Mouse (Mus musculus): ENCODE data around the gene Ttc30a1. TPM values are rescaled to one million over a fixed set of nuclear protein-coding genes. Genes with fewer than 3 reads are reported as not detected.

Gene Ttc30a1
- polyA plus RNA-seq, 1 experiment from 2014 or later, result 8.3 TPM

Other genes starting within 250 kb of the Ttc30a1 start
- gene Agps, start 149.8 kb downstream of the Ttc30a1 start, polyA plus RNA-seq (2016; fragmentation: Nextera tagmentation; extraction: Ambion mirVana), result 52.1 and 56.2 TPM in 2 replicates
- gene Ttc30b, start 43.4 kb downstream of the Ttc30a1 start, polyA plus RNA-seq (2016; fragmentation: Nextera tagmentation; extraction: Ambion mirVana), result 8.5 and 10.2 TPM in 2 replicates
- 0.93 and 1.0 TPM in 2 replicates for gene Ttc30a2, start 3.8 kb downstream of the Ttc30a1 start, polyA plus RNA-seq (2016; fragmentation: Nextera tagmentation; extraction: Ambion mirVana)